Mouse (Mus musculus) limb, embryonic 12.5 days (tissue): ENCODE data around the gene Zc3h12b. TPM values are rescaled to one million over a fixed set of nuclear protein-coding genes. Genes with fewer than 3 reads are reported as not detected.
A peak's percentile ranks its signal among the peaks of the same experiment; 100 is the strongest.

Source experiments
- ATAC-seq: fragments of 200-750 bp; cut with Nextera tagmentation; 2 replicates; pipeline ENCODE4 v1.8.0; 2017; ENCODE audit warnings: low read depth, moderate TSS enrichment; ENCODE audit not compliant: insufficient number of reproducible peaks, insufficient read depth, low FRiP score, low TSS enrichment
- H3K27ac ChIP-seq: fragments of 300-500 bp; sonication (generic); 2 replicates; pipeline ENCODE4 v1.5.1; 2016; ENCODE audit warnings: mild to moderate bottlenecking, moderate library complexity
- H3K27me3 ChIP-seq: fragments of 300-500 bp; sonication (generic); 2 replicates; pipeline ENCODE4 v1.6.1; 2016; ENCODE audit warnings: mild to moderate bottlenecking, moderate library complexity
- H3K36me3 ChIP-seq: fragments of 300-500 bp; sonication (generic); 2 replicates; pipeline ENCODE4 v1.6.1; 2016; ENCODE audit warnings: mild to moderate bottlenecking, moderate library complexity
- H3K4me1 ChIP-seq: fragments of 300-500 bp; sonication (generic); replicated peaks from 2 replicates; pipeline ENCODE4 v1.6.1; 2016
- H3K4me2 ChIP-seq: fragments of 300-500 bp; sonication (generic); 2 replicates; pipeline ENCODE4 v1.6.1; 2016; ENCODE audit warnings: mild to moderate bottlenecking, moderate library complexity
- H3K4me3 ChIP-seq: fragments of 300-500 bp; sonication (generic); replicated peaks from 2 replicates; pipeline ENCODE4 v1.5.1; 2016; ENCODE audit warnings: mild to moderate bottlenecking
- H3K9ac ChIP-seq: fragments of 300-500 bp; sonication (generic); replicated peaks from 2 replicates; pipeline ENCODE4 v1.6.1; 2016; ENCODE audit warnings: mild to moderate bottlenecking, moderate library complexity
- H3K9me3 ChIP-seq: fragments of 300-500 bp; sonication (generic); 2 replicates; pipeline ENCODE4 v1.6.1; 2016; ENCODE audit warnings: mild to moderate bottlenecking, moderate library complexity
- WGBS: fragments of 180-500 bp; shearing (Covaris S2); methylation state at CpG from one replicate; pipeline ENCODE4 v1.1.7; 2016; 5-methylcytosine and 5-hydroxymethylcytosine counted together
- polyA plus RNA-seq: library from polyadenylated mRNA; unstranded; fragments of >200 nt; fragmentation: Nextera tagmentation; extraction: Ambion mirVana; gene quantifications from 2 replicates; pipeline ENCODE4 v1.2.1, GENCODE M21; 2016

Zc3h12b gene
- polyA plus RNA-seq = 4.9 and 5.1 TPM in 2 replicates

DNA sequence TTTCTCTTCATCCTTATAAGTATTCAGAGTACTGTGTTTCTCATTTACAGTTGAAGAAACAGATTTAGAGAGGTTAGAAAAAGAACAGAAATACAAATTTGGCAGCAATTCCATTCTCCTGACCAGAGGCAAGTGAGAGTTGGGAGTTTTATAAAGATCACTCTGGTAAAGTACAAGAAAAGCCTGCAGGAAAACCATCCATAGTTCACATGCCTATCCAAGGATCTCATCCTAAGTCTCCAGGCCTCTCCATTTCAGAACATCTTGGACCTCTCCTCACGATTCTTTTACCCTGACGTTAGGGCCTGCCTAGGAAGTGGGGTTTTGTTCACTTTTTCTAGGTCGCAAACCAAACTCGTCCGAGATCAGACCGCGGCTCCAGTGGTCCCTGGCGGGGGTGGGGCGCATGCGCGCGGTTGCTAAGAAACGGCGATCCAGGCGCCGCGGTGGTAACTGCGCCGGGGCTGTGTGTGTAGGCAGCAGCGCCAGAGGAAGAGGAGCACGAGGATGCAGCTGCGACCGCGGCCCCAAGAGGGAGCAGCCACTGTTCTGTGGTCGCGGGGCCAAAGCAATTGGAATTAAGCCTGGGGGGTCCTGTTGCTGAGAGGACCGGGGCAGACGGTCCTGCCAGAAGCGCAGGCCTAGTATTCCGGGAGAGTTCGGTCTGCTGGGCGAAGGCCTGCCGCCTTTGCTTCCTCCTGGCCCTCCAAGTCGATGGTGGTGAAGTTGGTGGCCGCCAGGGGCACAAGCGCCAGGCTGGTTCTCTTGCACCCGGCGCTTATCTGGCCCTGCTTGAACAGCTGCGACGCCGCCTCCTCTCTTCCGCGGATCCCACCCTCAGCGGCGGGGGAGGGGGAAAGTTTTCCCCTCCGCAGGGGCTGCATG, at the start of gene Zc3h12b:
Gene Zc3h12b (plus strand): TSS at position 452 of the 885 bp plus-strand sequence.
- Histone ChIP-seq H3K4me1 (no peaks in the 10 kb centered on the region), H3K36me3 (no peaks in the 10 kb centered on the region), H3K9me3 (no peaks in the 10 kb centered on the region), H3K27ac (peak within 1 kb of the TSS; percentile 82), H3K27me3 (peaks cover 7% of the 10 kb centered on the region), H3K9ac (peak within 1 kb of the TSS; percentile 42; the same call in 1 of the 2 replicates), H3K4me3 (peak within 1 kb of the TSS; percentile 47), H3K4me2 (peak within 1 kb of the TSS; percentile 55)
- WGBS = 18% methylated on average over 44 of the region's 46 CpGs
- ATAC-seq = peak; percentile 99

DNA sequence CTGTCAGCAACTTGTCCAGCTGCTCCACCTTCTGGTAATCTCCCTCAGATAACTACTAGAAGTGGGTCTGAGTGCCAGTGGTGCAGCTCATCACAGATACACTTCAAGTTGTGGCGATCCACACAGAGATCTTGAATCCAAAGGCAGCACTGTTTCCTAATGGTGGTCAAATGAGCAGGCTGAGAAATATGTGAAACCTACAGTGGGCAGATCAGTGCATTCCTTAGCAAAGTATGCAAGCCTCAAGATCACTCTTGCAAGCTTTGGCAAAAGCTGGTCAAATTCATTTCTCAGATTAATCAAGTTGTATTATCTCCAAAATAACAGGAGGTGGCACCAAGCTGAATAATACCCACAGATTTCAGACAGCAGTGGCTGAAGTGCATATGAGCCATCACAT, 29.3 kb upstream of the Zc3h12b start:
- Histone ChIP-seq H3K27me3 (no peaks in the 10 kb centered on the region), H3K9me3 (no peaks in the 10 kb centered on the region), H3K9ac (no peak overlapping the region), H3K27ac (no peak overlapping the region), H3K36me3 (no peaks in the 10 kb centered on the region), H3K4me3 (no peak overlapping the region), H3K4me1 (no peaks in the 10 kb centered on the region), H3K4me2 (no peak overlapping the region)
- ATAC-seq = no peak
- 87% methylated on average over 1 of the region's 1 CpGs for WGBS

DNA sequence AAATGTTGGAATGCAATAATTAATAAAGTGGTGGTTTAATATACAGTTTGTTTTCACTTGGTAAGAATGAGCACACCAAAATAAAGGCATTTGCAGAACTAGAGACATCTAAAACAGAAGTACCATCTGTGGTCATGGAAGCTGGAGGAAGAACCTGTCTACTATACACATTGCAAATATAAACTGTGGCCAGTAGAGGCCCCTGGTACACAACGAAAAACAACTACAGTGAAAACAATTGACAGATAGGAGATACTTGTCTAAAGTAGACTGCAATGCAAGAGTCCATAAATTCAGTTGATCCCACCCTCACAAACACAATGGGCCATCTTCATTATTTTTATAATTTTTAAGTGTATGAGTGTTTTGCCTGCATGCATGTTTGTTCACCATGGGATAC, 24.4 kb upstream of the Zc3h12b start:
- no peaks in the 10 kb centered on the region for H3K27me3 ChIP-seq
- no peaks in the 10 kb centered on the region for H3K4me1 ChIP-seq
- H3K4me3 ChIP-seq = no peak overlapping the region
- H3K4me2 ChIP-seq = no peak overlapping the region
- WGBS = 53% methylated on average over 1 of the region's 1 CpGs
- no peak for ATAC-seq
- H3K36me3 ChIP-seq = no peaks in the 10 kb centered on the region
- no peaks in the 10 kb centered on the region for H3K9me3 ChIP-seq
- H3K9ac ChIP-seq = no peak overlapping the region
- no peak overlapping the region for H3K27ac ChIP-seq

DNA sequence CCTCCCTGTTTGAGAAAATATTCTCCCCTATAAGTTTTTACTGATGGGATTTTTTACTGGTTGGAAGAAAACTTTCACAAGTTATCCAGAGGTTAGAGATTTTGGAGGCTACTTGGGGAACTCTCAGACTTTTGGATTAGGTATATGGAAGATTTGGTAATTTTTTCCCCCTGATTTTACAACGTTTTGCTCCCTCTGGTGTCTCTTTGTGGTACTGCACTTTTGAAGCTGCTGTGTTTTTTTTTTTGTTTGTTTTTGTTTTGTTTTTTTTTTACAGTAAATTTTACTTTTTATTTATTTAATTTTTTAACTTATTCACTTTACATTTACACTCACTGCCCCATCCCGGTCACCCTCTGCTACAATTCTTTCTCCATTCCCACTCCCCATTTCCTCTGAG, 26.8 kb downstream of the Zc3h12b start:
- H3K4me1 ChIP-seq = no peaks in the 10 kb centered on the region
- H3K4me3 ChIP-seq = no peak overlapping the region
- no peaks in the 10 kb centered on the region for H3K9me3 ChIP-seq
- no peak overlapping the region for H3K27ac ChIP-seq
- WGBS = 31% methylated on average over 2 of the region's 2 CpGs
- no peak overlapping the region for H3K4me2 ChIP-seq
- H3K9ac ChIP-seq = no peak overlapping the region
- H3K27me3 ChIP-seq = no peaks in the 10 kb centered on the region
- no peak for ATAC-seq
- H3K36me3 ChIP-seq = no peaks in the 10 kb centered on the region

DNA sequence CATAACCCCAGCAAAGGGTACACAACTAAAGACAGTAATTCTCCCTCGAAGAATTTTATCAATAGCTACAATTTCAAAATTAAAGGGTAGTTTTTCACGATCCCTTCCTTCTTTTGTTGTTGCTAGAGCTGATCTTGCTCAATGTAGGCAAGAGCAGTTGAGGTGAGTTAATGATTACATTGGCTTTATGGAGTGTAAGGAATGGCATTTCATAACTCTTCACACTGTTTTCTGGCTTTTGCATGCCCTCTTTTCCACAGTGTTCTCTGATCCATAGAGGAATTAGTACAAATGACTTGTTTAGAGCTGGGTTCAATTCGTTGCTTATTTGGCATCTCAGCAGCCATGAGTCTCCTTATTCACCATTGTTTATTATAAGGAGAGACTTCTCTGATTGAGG, 84.4 kb downstream of the Zc3h12b start:
- 82% methylated on average over 3 of the region's 3 CpGs for WGBS
- no peak for ATAC-seq
- Histone ChIP-seq H3K36me3 (no peaks in the 10 kb centered on the region), H3K27ac (no peak overlapping the region), H3K9ac (no peak overlapping the region), H3K27me3 (no peaks in the 10 kb centered on the region), H3K4me1 (no peaks in the 10 kb centered on the region), H3K4me2 (no peak overlapping the region), H3K4me3 (no peak overlapping the region), H3K9me3 (no peaks in the 10 kb centered on the region)

DNA sequence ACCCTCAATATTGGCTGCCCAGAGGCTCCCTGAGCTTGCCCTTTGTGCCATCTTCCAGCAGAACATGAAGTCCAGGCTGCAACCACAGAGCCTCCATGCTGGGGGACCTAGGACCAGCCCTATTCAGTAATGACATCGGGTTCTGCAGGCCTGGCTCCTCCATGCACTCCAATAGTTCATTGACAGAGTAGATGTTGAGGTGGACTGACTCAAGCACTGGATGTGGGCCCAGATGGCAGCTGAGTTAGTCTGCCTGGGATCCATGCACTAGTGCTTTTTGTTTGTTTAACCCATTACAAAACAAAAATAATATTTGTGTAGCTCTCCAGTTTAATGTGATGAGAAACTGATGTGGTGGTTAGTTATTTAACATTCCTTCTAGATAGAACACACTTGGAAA, 90.3 kb downstream of the Zc3h12b start:
- no peaks in the 10 kb centered on the region for H3K4me1 ChIP-seq
- WGBS = 95% methylated on average over 1 of the region's 1 CpGs

DNA sequence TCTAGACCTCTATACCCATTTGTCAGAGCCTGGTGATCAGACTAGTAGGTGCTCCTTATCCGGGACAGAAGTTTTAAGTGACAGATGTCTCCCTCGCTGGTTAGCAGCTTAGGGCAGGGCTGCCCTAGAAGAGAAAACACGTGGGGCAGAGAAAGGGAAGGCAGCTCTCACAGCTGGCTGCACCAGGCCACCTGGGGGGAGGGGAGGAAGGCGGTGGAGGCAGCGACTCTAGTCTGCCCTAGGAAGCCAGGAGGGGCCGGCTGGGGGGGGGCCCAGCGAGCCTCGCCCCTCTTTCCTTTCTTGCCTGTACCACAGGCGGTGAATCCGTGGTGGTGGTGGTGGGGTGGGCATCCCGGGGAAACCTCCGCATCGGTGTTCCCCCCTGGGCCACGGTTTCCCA, 141.3 kb downstream of the Zc3h12b start:
- WGBS = 62% methylated on average over 5 of the region's 14 CpGs
- H3K4me2 ChIP-seq = no peak overlapping the region
- no peak for ATAC-seq

More for the DNA sequence above, 90.3 kb downstream of the Zc3h12b start:
- Histone ChIP-seq H3K36me3 (no peaks in the 10 kb centered on the region), H3K27me3 (no peaks in the 10 kb centered on the region), H3K27ac (no peak overlapping the region), H3K9me3 (no peaks in the 10 kb centered on the region), H3K4me2 (no peak overlapping the region), H3K9ac (no peak overlapping the region), H3K4me3 (no peak overlapping the region)
- no peak for ATAC-seq

DNA sequence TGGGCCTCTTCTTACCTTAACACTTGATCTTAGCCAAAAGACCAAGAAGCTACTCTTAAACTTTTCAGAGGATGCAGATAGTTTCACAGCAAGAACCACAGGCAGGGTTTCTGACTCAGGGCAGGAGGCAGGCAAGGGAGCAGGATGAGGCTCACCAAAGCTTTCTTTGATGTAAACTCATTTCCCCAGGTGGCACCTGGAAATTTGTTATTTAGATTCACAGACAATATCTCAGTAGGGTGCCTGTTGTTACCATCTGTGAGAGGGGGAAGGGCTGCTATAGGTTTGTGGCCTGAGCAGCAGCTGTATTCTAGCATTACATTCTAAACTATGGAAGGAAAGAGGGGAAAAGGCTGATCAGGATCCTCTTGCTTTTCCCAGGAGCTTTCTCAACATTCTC, 169.6 kb downstream of the Zc3h12b start:
- H3K9ac ChIP-seq = no peak overlapping the region
- no peak for ATAC-seq
- H3K36me3 ChIP-seq = no peaks in the 10 kb centered on the region
- no peak overlapping the region for H3K4me2 ChIP-seq
- H3K4me3 ChIP-seq = no peak overlapping the region
- no peak overlapping the region for H3K27ac ChIP-seq
- no peaks in the 10 kb centered on the region for H3K4me1 ChIP-seq
- no peaks in the 10 kb centered on the region for H3K27me3 ChIP-seq
- H3K9me3 ChIP-seq = no peaks in the 10 kb centered on the region

More for the DNA sequence above, 141.3 kb downstream of the Zc3h12b start:
- Histone ChIP-seq H3K27me3 (no peaks in the 10 kb centered on the region), H3K9ac (no peak overlapping the region), H3K4me1 (no peaks in the 10 kb centered on the region), H3K36me3 (no peaks in the 10 kb centered on the region), H3K4me3 (no peak overlapping the region), H3K27ac (no peak overlapping the region), H3K9me3 (no peaks in the 10 kb centered on the region)

DNA sequence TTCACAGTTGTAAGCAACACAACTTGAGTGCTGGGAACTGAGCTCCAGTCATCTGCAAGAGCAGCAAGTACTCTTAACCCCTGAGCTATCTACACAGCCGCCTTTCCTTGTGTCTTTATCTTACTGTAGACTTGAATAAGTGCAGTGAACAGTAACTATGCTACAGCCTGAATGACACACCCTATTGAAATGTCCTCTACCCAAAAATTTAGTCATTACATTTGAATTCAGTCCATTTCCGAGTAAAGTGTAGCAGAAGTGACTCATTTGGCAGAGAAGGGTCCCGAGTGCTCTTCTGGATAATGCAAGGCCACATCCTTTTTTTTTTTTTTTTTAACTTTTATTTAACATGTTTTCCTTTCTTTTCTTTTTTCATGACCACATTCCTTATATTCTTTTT, 191.2 kb downstream of the Zc3h12b start:
- H3K4me2 ChIP-seq = no peak overlapping the region
- no peaks in the 10 kb centered on the region for H3K36me3 ChIP-seq
- no peak overlapping the region for H3K27ac ChIP-seq
- no peak for ATAC-seq
- no peaks in the 10 kb centered on the region; the same call in 1 of the 2 replicates for H3K27me3 ChIP-seq
- no peak overlapping the region for H3K4me3 ChIP-seq
- H3K4me1 ChIP-seq = no peaks in the 10 kb centered on the region
- WGBS = 84% methylated on average over 3 of the region's 3 CpGs
- H3K9me3 ChIP-seq = no peaks in the 10 kb centered on the region
- no peak overlapping the region for H3K9ac ChIP-seq

DNA sequence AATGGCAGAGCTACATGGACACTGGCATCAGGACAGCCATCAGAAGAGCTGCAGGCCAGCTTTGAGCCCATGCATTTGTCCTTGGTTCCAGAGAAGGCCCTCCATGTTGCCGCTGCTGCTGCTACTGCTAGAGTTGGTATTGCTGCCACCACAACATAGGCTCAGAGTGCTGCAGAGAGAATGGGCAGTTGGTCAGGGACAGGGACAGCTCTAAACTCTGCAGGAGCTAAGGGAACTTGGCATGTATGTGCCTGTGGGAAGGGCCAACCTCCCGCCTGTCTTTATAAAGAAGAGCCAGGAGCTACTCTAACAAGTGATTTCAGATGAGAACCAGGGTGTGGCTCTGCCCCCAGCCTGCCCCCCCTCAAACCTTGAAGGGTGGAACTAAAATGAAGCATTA, 224.0 kb downstream of the Zc3h12b start:
- no peak for ATAC-seq
- Histone ChIP-seq H3K4me1 (no peaks in the 10 kb centered on the region), H3K4me2 (no peak overlapping the region), H3K27me3 (peaks cover 3% of the 10 kb centered on the region; the same call in 1 of the 2 replicates), H3K9me3 (no peaks in the 10 kb centered on the region), H3K27ac (no peak overlapping the region), H3K9ac (no peak overlapping the region), H3K36me3 (peaks cover 40% of the 10 kb centered on the region), H3K4me3 (no peak overlapping the region)
- WGBS = 94% methylated on average over 2 of the region's 2 CpGs

DNA sequence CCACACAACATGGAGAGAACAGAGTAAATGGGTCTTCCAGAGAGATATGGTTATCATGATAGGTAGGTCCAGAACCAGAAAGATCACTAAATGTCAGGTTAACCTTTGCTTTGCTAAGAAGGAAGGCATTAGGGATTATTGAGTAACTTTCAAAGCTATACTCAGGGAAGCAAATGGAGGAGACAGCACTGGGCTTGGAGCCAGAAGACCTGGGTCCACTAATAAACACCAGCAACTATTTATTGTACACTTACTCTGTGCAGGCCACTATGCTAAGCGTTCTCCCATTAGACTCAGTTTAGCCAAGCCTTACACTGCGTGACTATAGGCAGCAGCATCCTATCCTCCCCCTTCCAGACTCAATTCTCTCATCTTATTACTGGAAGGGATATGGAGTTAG, 234.0 kb downstream of the Zc3h12b start:
- no peaks in the 10 kb centered on the region for H3K9me3 ChIP-seq
- WGBS = 88% methylated on average over 2 of the region's 2 CpGs
- peaks cover 20% of the 10 kb centered on the region; the same call in 1 of the 2 replicates for H3K36me3 ChIP-seq
- no peak overlapping the region for H3K27ac ChIP-seq
- no peaks in the 10 kb centered on the region for H3K4me1 ChIP-seq
- H3K9ac ChIP-seq = no peak overlapping the region
- ATAC-seq = no peak
- H3K27me3 ChIP-seq = no peaks in the 10 kb centered on the region; the same call in 1 of the 2 replicates
- H3K4me3 ChIP-seq = no peak overlapping the region
- no peak overlapping the region for H3K4me2 ChIP-seq
